Mouse (Mus musculus) testis, postnatal 10 days (tissue): Measurements from ENCODE around the gene S100g.

Experiments
- DNase-seq: peaks from one replicate; pipeline ENCODE4 v3.0.0; 2021; ENCODE audit warnings: low spot score

Gene S100g

DNA sequence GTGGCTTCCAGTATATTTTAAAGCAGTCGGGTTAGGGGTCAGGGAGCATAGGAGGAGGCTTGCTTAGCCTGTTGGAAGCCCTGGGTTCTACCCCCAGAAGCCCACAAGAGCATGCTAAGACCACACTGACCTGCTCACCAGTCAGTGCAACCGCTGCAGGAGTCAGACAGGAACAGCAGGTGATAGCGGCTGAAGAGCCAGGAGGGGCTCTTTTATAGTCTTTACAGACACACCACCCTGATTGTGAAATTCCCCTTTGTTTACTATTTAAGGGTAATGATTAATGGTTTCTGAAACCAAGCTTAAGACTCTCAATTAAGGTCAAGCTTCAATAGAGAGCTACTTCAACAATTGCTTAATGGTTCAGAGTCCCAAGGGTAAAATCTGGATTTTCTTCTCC lies at the start of gene S100g:
TSS of gene S100g (minus strand) at position 217 of the 400 bp plus-strand sequence.
- DNase-seq: no peak

DNA sequence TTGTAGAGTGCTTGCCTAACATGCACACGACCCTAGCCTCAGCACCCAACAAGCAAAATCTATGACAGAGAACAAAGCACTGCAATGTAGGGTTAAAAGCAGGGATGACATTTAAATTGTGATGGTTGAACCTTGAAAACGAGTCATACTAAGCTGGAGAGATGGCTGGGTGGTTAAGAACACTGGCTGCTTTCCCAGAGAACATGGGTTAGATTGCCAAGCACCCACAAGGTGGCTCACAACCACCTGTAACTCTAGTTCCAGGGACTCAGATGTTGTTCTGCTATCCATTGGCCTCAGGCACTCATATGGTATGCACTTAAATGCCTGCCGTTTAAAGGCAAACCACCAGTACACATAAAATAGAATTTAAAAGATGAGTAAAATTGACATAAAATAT lies 27.7 kb upstream of the S100g start:
- DNase-seq: no peak

DNA sequence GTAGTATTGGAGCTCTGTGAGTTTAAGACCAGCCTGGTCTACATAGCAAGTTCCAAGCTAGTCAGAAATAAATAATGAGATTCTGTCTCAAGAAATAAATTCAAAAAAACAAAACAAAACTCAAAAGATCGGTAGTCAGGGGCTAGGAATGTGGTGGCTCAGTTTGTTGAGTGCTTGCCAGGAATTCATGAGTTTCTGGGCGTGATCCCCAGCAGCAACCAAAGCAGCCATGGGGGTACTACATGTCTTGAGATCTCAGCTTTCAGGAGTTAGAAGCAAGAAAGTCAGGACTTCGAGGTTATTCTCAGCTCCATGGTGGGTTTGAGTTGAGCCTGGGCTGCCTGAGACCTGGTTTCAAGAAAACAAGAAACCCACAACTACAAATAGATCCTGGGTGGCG lies 27.0 kb upstream of the S100g start:
- DNase-seq: no peak

DNA sequence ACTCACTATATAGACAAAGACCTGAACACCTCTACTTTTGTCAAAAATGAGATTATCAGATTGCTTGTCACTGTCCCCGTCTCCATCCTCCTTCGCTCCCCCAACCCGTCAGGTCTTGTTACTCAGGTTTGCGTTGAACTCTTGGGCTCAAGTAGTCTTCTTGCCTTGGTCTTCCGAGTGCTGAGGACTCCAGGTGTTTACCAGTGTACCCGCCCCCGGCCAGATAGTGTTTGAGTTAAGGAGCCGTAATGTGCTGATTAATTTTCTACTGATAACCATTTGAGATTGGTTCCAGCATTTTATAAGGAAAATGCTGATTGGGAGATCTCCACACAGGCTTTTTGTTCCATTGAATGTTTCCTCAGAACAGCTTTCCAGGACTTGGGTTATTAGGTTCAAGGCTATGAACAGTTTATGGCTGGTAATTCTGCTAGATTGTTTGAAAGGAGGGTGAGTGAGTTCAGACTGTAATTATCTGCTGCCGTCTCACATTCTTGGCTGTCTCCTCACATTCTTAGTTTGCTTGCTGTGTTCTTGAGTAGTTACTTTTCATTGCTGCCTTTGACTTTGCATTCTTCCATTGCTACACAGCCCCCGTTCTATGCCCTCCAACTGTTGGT lies 22.6 kb upstream of the S100g start:
- DNase-seq: no peak

DNA sequence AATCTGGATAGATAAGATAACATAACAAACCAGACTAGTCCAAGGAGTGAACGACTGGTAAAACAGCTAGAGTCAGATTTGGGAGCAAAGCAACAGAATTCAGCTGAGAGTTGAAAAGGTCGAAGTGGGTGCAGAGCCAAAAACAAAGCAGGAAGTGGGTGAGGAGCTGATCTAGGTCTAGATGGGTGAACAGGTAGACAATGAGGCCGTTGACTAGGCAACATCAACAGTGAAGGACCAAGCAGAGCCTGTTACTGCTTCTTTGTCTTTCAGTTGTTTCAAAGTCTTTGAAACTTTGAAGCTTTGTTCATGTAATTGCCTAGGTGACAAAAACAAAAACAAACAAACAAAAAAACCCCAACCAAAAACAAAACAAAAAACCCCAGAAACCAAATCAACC lies 11.8 kb upstream of the S100g start:
- DNase-seq: no peak

DNA sequence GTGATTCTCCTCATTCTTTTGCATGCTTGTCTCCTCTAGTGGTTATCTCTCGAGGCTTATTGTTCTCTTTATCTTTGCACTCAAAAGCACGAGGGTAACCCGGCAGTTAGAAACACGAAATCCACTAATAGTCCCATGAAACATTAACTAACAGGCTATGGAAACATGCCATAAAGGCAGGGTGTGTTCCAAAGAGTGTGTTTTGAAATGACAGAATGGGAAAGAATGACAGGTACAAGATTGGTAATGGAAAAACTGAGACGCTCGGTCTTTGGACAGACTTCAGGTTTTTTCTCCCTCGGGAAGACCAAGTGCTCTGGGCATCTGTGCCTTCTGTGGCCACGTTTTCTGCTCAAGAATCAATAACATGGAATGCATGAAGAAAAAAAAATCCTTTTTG lies 3.1 kb upstream of the S100g start:
- DNase-seq: no peak

DNA sequence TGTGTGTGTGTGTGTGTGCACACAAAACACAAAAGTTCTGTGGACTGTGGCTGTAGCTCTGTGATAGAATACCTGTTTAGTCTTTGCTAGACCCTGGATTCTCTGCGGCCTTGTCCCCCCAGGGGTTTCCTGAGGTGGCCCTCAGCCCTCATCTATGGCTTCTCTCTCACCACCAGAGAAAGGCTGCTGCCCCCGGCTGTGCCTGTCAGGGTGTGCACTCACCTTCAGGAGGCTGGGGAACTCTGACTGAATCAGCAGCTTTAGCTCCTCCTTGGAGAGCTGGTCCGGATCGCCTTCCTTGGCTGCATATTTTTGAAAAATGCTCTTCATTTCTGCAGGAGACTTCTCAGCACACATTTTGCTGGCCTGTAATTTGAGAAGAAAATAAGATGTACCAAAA lies 559 bp downstream of the S100g start:
- DNase-seq: no peak

DNA sequence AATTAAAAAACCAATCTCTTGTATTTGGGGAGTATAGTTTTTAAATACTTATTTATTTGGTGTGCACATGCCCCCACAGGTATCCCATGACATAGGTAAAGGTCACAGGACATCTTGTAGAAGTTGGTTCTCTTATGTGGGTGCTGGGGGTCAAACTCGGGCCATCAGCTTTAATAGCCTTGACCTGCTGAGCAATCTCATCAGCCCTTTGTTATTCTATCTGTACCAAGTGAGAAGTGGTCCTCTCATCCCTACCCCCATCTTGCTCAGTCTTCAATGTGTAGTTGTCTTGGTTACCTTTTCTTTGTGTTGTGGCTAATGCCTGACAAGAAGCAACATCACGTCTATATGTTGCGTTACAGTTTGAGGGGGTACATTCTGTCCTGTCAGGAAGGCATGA lies 6.5 kb downstream of the S100g start:
- DNase-seq: no peak

DNA sequence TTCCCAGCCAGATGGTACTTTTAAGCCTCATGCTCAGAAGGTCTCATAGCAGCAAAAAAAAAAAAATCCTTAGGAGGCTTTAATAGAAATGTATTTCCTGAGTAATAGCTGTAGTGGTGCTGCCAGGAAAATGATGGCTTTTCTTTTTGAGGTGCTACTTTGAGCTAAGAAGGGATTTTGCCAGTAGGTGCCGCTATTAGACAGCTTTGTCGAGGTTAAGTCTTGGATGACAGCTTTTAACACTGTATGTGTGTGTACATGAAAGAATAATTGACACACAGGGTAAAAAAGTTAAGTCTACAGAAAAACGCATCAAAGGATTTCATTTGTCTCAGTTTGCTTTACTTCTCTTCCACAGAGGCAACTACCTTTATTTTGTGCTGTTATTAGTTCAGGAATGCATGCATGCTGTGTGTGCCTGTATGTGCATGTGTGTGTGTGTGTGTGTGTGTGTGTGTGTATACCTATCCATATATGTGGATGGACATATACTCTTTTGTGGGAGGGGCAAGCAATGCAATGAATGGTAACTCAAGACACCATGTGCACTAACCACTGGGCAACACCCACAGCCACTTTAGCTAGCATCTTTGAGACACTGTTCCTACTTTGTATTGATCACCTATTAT lies 14.5 kb downstream of the S100g start:
- peak; percentile 40 for DNase-seq

DNA sequence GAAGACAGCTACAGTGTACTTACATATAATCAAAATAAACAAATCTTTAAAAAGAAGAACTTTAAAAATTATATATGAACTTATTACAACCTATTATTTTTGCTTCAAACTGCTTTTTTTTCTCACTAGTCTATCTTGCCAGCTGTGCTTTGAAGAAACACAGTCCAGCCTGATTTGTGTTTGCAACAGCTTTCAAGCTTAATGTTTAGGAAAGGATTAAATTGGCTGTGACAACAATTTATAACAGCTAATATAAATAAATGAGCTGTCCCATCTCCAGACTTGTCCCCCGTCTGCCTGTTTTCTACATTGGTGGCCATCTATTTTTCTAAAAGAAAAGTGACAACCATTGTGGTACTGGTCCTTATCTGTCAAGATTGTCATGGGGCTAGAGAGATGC lies 22.4 kb downstream of the S100g start:
- DNase-seq: no peak

DNA sequence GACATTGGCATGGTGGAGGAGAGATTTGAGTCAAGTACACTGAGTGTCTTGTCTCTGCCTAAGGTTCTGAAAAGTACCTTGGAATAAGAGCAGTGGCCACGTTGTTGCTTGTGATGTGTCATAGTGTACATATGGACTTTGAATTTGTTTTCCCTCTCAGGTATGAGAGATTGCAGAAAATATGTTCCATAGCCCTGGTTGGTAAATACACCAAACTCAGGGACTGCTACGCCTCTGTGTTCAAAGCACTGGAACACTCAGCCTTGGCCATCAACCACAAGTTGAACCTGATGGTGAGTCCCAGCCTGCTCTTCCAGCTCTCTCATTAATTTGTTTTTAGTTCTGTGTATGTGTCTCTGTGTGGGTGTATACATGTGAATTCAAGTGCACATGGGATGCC lies 32.9 kb downstream of the S100g start:
- no peak for DNase-seq

DNA sequence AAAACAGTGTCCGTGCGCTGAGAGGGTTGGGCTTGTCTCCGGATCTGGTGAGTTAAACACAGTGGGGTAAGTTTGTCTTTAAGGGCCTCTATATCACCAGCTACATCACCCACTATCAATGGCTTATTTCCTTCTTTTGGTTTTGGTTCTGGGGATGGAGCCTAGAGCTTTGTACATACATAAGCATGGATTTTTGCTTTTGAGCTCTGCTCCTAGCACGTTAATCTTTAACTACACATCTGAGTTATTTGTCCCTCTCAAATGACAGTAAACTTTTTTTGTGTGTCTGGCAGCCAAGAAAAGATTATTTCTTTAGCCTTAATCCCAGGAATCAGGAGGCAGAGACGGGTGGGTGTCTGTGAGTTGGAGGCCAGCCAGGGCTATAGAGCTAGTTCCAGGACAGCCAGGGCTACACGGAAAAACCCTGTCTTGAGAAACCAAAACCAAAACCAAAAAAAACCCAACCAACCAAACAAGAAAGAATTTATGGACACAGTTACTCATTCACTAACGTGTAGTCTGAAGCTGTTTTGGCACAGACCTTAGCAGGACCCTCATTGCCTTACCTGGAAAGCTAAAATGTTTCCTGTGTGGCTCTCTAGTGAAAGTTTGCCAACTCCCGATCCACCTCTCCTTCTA lies 42.8 kb downstream of the S100g start:
- DNase-seq: no peak

DNA sequence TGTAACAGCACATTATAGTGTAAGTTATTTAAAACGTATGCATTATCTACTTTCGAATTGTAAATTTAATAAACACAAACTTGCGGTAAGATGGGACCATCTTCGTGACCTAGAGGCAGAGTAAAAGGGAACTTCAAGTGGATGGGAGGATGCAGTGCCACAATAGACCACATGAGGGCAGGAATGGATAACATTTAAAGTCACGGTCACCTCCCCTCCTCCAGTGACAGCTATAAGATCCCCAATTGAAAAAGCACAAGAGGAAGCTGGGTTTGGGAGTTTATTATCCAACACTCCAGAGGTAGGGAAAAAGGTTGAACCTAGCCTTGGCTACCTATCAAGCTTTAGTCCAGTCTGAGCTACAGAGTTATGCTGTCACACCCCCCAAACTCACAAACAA lies 48.7 kb downstream of the S100g start:
- DNase-seq: peak; percentile 72

DNA sequence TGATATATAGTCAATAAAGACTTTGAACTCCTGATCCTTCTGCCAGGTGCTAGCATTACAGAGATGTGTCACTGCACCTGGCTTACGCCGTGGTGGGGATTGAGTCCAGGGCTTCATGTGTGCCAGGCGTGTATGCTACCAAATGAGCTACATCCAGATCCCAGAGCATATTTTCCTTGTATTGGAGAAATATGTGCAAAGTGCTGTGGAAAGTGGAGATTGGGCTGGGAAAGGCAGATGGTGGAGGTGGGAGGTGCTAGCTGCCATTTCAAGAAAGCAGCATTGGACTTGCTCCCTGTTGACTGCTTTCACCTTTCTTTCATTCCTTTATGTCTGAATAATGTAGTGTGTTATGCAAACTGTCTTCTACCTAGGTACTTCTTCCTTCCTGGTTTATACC lies 50.7 kb downstream of the S100g start:
- no peak for DNase-seq
